Mouse (Mus musculus) spleen, adult 2 months (tissue): ENCODE results near the gene Creb5. TPM values are rescaled to one million over a fixed set of nuclear protein-coding genes. Genes with fewer than 3 reads are reported as not detected.

ENCODE experiments used
- DNase-seq, 2 experiments: peaks; one replicate each; pipeline versions ENCODE4 v3.0.0 to v3.0.0-alpha.2; 2012 to 2021; ENCODE audit warnings: low spot score in 2 of 2, low read depth in 1 of 2
- H3K27ac ChIP-seq: fragments of 200-500 bp; 2 replicates; pipeline ENCODE4 v1.5.1; 2012; ENCODE audit warnings: low read length, inconsistent platforms; ENCODE audit not compliant: insufficient read depth
- H3K27me3 ChIP-seq: fragments of 200-500 bp; 2 replicates; pipeline ENCODE4 v1.6.1; 2012; ENCODE audit warnings: mild to moderate bottlenecking, moderate library complexity, low read length, inconsistent platforms; ENCODE audit not compliant: control insufficient read depth, insufficient read depth
- H3K36me3 ChIP-seq: fragments of 200-500 bp; 2 replicates; pipeline ENCODE4 v1.6.1; 2012; ENCODE audit warnings: mild to moderate bottlenecking, low read length, inconsistent platforms; ENCODE audit not compliant: control insufficient read depth, insufficient read depth
- H3K4me1 ChIP-seq: fragments of 200-500 bp; 2 replicates; pipeline ENCODE4 v1.6.1; 2011; ENCODE audit warnings: inconsistent platforms; ENCODE audit not compliant: control insufficient read depth, insufficient read depth, insufficient read length
- H3K4me3 ChIP-seq: fragments of 200-500 bp; 2 replicates; pipeline ENCODE4 v1.5.1; 2011; ENCODE audit warnings: mild to moderate bottlenecking, inconsistent platforms; ENCODE audit not compliant: insufficient read depth, insufficient read length; ENCODE audit errors: extremely low read depth
- CTCF ChIP-seq: fragments of 200-500 bp; IDR thresholded peaks from 2 replicates; pipeline ENCODE4 v1.5.1; 2011; ENCODE audit warnings: mild to moderate bottlenecking, inconsistent platforms; ENCODE audit not compliant: insufficient read depth, insufficient read length, insufficient replicate concordance; ENCODE audit errors: extremely low read depth
- POLR2A ChIP-seq: fragments of 200-500 bp; IDR thresholded peaks from 2 replicates; pipeline ENCODE4 v1.6.1; 2011; ENCODE audit warnings: low read depth, low read length, inconsistent platforms
- WGBS: fragments of 180-500 bp; shearing (Covaris S2); methylation state at CpG from one replicate; pipeline ENCODE4 v1.1.7; 2018; 5-methylcytosine and 5-hydroxymethylcytosine counted together
- polyA plus RNA-seq: library from polyadenylated mRNA; depleted of rRNA; stranded (reverse); fragments of >200 nt; gene quantifications from 2 replicates; pipeline ENCODE4 v1.2.3, GENCODE M21; 2012

Gene Creb5
- polyA plus RNA-seq, 1 experiment, result 0.37 TPM

GRCm38 (mm10) chr6:53641633-53642605 is 354.8 kb downstream of the Creb5 start:
- no peak for DNase-seq
- H3K4me3 ChIP-seq, result no peak overlapping the region
- no peaks in the 10 kb centered on the region for H3K36me3 ChIP-seq
- H3K27ac ChIP-seq, result no peak overlapping the region
- no peaks in the 10 kb centered on the region for H3K4me1 ChIP-seq
- no peaks in the 10 kb centered on the region for H3K27me3 ChIP-seq
- WGBS, result 93% methylated on average over 30 of the region's 30 CpGs
- no peak for TF ChIP-seq POLR2A

GRCm38 (mm10) chr6:53642826-53643356 is 355.8 kb downstream of the Creb5 start:
- no peak overlapping the region for H3K27ac ChIP-seq
- no peaks in the 10 kb centered on the region for H3K36me3 ChIP-seq
- H3K4me3 ChIP-seq, result no peak overlapping the region
- TF ChIP-seq POLR2A, result no peak
- TF ChIP-seq CTCF, result no peak
- WGBS, result 83% methylated on average over 7 of the region's 7 CpGs
- no peak for DNase-seq
- no peaks in the 10 kb centered on the region for H3K27me3 ChIP-seq
- H3K4me1 ChIP-seq, result no peaks in the 10 kb centered on the region

- Histone ChIP-seq H3K36me3 (no peaks in the 10 kb centered on the region), H3K4me3 (no peak overlapping the region), H3K4me1 (no peaks in the 10 kb centered on the region), H3K27me3 (no peaks in the 10 kb centered on the region), H3K27ac (no peak overlapping the region)
- no peak for DNase-seq
- no peak for TF ChIP-seq POLR2A
- TF ChIP-seq CTCF, result no peak
- WGBS, result 79% methylated on average over 5 of the region's 5 CpGs
These were observed 356.4 kb downstream of the Creb5 start for GRCm38 (mm10) chr6:53643481-53643880.

GRCm38 (mm10) chr6:53644056-53644455 is 357.0 kb downstream of the Creb5 start:
- WGBS, result 94% methylated on average over 6 of the region's 6 CpGs
- Histone ChIP-seq H3K36me3 (no peaks in the 10 kb centered on the region), H3K27ac (no peak overlapping the region), H3K4me1 (no peaks in the 10 kb centered on the region), H3K4me3 (no peak overlapping the region), H3K27me3 (no peaks in the 10 kb centered on the region)
- no peak for TF ChIP-seq POLR2A
- no peak for TF ChIP-seq CTCF
- no peak for DNase-seq

DNA sequence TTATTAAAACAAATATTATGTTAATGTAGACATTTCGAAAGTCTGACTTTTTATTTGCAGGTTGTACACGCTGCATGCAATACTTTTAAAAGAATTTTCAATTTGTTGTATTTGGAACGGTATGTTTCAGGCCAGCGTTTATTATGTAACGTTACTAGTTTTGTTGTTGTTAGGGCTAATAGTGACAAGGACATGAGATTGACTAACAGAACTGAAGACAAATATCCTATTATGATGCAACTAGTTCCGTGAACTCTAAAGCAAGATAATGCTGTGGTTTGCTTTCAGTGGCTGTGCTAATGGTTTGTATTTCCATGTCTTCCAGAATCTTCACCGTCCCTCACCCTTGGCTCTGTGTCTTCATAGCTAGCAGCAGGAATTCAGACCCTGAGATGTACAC is 357.9 kb downstream of the Creb5 start:
- 92% methylated on average over 7 of the region's 7 CpGs for WGBS
- Histone ChIP-seq H3K4me1 (no peaks in the 10 kb centered on the region), H3K4me3 (no peak overlapping the region), H3K27me3 (no peaks in the 10 kb centered on the region), H3K27ac (no peak overlapping the region), H3K36me3 (no peaks in the 10 kb centered on the region)
- no peak for DNase-seq
- TF ChIP-seq POLR2A (no peak), CTCF (no peak)

GRCm38 (mm10) chr6:53649782-53650181 is 362.7 kb downstream of the Creb5 start:
- H3K36me3 ChIP-seq, result no peaks in the 10 kb centered on the region
- H3K4me3 ChIP-seq, result no peak overlapping the region
- no peak overlapping the region for H3K27ac ChIP-seq
- no peak for DNase-seq
- 75% methylated on average over 1 of the region's 1 CpGs for WGBS
- TF ChIP-seq CTCF (no peak), POLR2A (no peak)
- no peaks in the 10 kb centered on the region for H3K27me3 ChIP-seq
- H3K4me1 ChIP-seq, result no peaks in the 10 kb centered on the region

DNA sequence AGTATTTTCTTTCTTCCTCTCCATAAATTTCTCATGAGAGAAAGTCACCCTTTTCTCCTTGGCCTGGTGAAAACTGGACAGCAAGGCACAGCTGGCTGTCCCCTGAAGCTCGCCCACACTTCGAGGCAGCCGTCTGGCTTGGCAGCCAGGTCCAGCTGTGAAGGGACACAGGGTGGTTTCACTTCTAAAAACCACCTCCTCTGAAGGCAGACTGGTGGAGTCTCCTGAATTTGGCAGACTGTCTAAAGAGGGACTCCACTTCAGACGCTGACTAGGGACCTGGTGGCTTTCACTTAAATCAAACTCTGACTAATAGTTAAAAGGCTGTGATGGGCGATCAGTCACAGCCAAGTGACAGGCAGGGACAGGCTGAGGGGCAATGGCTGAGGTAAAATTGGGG is 365.6 kb downstream of the Creb5 start:
- TF ChIP-seq CTCF (no peak), POLR2A (no peak)
- WGBS, result 56% methylated on average over 5 of the region's 5 CpGs
- Histone ChIP-seq H3K4me1 (no peaks in the 10 kb centered on the region), H3K27me3 (no peaks in the 10 kb centered on the region), H3K27ac (no peak overlapping the region), H3K36me3 (no peaks in the 10 kb centered on the region), H3K4me3 (no peak overlapping the region)
- DNase-seq, result no peak
